Mouse (Mus musculus): ENCODE measurements around the gene Extl1.

The Extl1 gene

GRCm38 (mm10) chr4:134391636-134392035, 8.0 kb upstream of the Extl1 start:
- no peak for DNase-seq (ENCODE audit: low spot score)

DNA sequence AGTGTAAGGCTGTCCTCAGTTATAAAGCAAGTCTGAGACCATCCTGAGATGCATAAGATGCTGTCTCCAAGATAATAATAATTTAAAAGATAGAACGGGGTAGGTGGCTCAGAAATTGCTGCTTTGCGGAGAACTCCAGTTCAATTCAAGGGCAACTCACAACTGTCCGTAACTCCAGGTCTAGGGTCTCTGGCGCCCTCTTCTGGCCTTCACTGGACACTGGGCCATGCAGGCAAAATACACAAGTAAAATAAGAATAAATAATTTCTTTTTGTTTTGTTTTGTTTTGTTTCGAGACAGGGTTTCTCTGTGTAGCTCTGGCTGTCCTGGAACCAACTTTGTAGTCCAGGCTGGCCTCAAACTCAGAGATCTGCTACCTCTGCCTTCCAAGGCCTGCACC, 4.7 kb upstream of the Extl1 start:
- DNase-seq (ENCODE audit: low spot score), result peak; percentile 80

- peak; percentile 24 for DNase-seq (ENCODE audit: low spot score)
Observed at GRCm38 (mm10) chr4:134387268-134387667, 3.6 kb upstream of the Extl1 start.

DNA sequence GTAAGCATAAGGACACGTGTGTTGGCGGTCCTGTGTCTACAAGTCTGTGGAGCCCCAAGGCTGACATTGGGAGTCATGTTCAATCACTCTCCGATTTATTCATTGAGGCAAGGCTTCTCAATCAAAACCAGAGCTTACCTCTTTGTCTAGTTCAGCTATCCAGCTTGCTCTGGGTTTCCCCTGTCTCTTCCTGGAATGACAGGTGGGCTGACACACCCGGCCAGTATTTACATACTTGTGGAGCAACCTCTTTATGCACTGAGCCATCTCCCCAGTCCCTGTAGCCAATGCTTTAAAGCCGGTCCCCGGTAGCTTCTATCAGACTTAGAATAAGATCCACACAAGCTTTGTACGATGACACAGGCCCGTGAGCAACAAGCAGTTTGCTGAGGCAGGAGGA, 4.1 kb downstream of the Extl1 start:
- no peak for DNase-seq (ENCODE audit: low spot score)

- no peak for DNase-seq (ENCODE audit: low spot score)
Observed at GRCm38 (mm10) chr4:134378089-134378615, 5.5 kb downstream of the Extl1 start.

- DNase-seq (ENCODE audit: low spot score), result no peak
Observed at GRCm38 (mm10) chr4:134374306-134374705, 9.3 kb downstream of the Extl1 start.

DNA sequence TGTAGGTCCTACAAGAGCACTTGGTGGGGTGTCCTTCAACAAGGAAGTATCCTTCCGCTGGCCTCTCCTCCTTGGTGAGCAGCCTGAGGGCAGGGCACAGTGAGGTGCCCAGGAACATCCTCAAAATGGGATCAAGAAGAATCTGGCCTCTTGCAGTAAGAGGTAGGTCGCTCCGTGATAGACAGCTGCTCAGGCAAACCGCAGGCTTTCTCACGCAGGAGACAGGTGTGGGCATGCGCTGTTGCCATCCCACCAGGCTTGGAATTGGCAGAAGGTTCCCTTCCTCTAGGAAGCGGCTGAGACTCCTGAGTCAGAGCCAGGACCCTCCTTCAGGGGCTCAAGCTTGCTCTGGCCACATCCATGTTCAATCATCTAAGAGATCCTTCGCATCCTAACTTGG, 10.4 kb downstream of the Extl1 start:
- no peak for DNase-seq (ENCODE audit: low spot score)

DNA sequence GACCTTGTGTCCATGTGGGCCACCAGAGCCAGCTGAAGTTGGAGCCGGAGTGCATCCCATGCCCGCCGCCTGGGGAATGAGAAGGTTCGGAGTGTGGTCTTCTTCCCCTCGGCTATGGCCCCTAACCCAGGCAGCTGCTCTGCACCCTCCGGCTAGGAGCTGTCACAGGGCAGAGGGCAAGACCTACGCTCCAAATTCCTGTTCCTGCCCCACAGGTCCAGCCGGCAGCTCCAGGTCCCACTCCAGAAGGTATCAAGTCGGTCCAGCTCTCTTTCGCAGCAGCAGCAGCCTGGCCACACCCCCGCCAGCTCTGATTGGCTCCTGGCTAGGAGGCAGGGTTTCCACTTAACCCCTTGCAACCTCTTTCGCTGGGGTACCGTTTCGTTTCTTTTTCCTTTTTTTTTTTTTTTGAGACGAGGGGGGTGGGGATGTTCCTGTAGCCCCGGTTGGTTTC, 11.3 kb downstream of the Extl1 start:
- DNase-seq (ENCODE audit: low spot score), result peak; percentile 91

GRCm38 (mm10) chr4:134371316-134371855, 12.3 kb downstream of the Extl1 start:
- no peak for DNase-seq (ENCODE audit: low spot score)

GRCm38 (mm10) chr4:134370649-134371221, 12.9 kb downstream of the Extl1 start:
- no peak for DNase-seq (ENCODE audit: low spot score)

DNA sequence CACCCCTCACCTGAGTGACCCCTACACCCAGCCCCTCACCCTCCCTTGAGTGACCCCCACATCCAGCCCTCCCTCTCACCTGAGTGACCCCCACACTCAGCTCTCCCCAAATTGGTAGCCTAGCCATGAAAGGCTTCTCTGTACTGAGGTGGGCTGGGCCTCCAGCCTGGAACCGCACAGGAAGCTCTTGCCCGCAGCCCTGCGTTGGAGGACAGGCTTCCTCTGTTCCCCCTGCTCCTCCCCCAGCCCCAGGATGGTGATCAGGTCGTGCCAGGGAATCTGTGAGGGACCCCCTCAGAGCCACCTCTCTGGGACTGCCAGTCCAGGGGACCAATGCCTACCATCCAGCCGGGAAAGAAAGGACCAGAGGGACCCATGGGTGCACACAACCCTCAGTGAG, 18.4 kb downstream of the Extl1 start:
- DNase-seq (ENCODE audit: low spot score), result no peak

DNA sequence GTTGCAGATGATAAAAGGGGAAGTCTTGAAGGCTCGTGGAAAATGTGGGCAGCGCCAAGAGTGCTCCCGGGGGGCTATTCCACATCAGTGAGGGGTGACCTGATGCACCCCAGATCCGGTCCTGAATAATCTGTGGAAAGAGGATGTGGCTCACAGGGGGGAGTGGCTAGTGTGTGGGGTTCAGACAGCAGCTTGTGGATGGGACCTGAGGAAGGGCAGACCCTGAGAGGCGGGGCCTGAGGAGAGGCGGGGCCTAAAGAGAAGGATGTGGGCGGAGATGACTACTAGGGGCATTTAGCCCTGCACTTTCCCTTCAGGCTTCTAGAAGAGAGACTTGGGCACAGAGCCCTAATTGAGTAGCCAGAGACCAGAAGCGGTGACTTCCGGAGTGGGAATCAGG, 21.1 kb downstream of the Extl1 start:
- DNase-seq (ENCODE audit: low spot score), result no peak

- DNase-seq (ENCODE audit: low spot score), result no peak
Observed at GRCm38 (mm10) chr4:134362124-134362523, 21.5 kb downstream of the Extl1 start.

DNA sequence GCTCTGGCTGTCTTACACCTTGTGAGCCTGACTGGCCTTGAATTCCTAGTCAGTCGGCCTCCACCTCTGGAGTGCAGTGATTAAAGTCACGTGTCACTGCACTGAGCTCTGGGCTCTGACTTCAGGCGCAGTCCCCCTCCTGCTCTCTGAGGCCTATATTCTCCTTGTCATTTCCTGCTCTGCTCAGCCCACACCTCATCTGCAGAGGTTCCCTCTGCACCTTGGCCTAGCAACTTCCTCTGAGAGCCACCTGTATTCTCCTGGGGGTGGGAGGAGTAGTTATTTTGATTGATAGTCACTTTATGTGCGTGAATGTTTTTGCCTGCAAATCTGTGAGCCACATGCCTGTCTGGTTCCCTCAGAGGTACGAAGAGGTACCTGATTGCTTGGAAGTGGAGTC, 22.4 kb downstream of the Extl1 start:
- DNase-seq (ENCODE audit: low spot score), result no peak

DNA sequence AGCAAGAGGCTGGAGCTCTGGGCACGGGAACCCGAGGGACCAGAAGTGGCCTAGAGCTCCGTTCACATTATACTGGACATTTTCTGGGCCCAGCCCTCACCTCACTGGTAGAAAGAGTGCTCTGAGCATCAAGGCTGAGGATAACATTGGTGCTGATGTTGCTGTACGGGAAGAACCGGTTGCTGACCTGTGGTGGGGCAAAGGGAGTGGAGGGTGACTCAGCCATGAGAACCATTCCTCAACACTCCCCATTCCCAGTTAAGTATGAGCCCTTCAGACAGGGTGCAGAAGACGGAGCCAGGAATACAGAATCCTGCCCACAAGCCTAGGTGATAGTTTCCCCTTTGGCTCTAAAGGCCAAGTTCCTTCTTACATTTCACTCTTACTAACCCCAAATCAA, 24.0 kb downstream of the Extl1 start:
- DNase-seq (ENCODE audit: low spot score), result peak; percentile 60

- no peak for DNase-seq (ENCODE audit: low spot score)
Observed at GRCm38 (mm10) chr4:134357461-134357771, 26.2 kb downstream of the Extl1 start.

DNA sequence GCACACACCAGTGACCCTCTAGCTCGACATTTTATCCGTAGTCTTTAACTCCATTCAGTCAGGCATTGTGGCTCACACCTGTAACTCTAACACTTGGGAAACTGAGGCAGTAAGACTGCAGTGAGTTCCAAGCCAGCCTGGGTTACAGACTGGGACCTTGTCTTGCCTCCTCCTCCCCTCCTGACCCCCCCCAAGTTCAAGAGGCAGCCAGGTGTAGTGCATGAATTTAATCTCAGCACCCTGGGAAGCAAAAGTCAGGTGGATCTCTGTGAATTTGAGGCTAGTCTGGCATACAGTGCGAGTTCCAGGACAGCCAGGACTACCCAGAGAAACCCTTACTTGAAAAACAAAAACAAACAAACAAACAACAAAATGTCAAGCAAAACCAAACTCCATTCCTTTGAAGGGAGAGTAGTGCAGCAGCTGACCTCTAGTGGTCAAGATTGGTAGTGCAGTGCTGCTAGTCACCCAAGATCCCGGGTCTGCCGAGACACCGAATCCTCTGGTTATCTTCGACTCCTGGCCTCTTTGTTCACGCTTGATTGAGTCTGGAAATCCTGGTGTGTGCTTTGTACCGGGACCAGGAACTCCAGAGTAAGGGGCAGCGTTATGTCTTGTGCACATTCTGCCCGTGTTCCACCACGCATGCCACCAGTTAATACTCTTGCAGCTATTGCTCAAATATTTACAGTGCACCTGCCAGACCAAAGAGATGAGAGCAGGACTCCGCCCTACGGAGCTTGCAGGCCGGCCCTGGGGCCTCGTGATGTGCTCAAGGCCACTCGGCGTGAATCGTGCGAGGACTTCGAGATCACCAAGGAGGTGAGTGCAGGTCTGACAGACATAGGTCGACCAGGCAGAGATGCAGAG, 26.8 kb downstream of the Extl1 start:
- DNase-seq (ENCODE audit: low spot score), result peak; percentile 82

DNA sequence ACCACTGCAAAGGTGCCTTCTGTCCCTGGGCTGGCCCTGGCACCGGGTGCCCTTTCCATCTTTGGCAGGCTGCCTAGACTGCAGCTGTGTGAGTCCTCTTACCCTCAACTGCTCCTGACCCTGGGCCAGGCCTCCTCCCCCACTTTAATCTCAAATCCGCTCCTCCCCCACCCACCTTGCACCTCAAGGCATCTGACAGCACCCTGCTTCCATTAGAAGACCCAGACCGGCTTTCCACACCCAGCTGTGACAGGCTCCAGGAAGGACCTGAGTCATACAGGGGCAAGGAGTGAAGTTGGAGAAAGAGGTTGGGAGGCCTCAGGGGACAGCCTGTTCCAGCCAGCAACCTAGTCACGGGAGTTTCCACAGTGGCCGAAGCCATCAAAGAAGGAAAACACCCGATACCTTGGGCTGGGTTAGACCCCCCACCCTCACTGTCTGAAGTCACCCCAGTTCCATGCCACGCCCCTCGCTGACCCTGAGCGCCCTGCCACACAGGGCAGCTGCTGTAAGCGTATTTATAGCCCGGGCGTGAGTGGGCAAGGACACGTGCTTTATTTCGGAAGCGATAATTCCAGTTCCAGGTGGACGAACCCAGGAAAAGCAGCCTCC, 27.7 kb downstream of the Extl1 start:
- peak; percentile 36 for DNase-seq (ENCODE audit: low spot score)

DNA sequence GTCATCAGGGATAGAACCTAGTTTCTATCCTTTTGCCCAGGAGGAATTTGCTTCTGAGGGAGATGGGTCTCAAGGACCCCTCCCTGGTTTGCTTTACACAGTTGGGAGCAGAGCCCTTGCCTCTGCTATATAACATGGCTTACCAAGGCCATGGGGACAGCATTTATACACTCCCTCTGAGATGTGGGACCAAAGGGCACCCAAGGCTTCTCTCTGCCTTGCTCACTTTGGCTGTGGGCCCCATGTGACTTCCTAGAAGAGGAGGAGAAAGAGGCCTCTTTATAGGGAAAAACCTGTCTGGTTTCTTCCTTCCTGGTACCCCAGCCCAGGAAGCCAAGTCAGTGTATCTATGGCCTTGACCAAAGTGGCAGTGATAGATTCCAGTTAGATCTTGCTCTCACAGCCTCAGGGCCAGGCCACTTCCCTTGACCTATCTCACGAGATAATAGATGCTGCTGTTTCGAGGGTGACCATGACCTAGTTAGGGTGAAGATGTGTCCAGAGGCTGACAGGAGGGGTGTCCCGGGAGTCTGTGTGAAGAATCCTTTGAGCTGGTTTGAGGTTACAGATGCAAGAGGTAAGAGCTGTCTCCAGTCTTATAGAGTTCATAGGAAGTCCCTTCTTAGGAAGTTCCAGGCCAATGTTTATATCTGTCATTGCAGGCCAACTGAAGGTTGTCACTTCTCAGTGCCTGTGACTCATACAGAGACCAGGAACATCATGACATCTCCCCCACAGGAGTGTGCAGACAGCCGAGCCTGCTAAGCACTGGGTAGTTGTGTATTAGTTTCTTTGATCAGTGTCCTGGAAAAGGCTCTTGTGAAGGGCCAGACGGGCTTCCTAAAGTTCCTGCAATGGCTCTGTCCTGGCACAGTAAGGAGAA, 29.9 kb downstream of the Extl1 start:
- no peak for DNase-seq (ENCODE audit: low spot score)

DNA sequence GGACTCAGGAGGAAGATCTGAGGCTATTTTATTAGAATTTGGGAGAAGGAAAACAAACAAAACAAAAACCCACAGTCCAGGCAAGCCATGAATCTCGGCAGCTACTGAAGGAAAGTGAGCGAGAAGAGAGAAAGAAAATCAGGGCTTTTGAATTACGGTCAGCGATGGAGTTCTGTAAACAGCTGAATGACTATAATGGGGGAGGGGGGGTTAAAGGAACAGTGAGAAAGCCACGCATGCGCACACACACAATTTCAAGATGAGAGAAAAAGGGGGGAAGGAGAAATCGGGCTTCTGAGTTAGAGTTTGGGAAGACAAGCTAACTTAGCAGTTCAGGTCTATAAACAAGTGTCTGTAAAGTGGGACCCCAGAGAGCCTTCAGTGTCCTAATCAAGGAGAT, 30.7 kb downstream of the Extl1 start:
- DNase-seq (ENCODE audit: low spot score), result no peak

- no peak for DNase-seq (ENCODE audit: low spot score)
Observed at GRCm38 (mm10) chr4:134352261-134352707, 31.4 kb downstream of the Extl1 start.
